Mouse (Mus musculus): ENCODE data around the gene Senp5. TPM values are rescaled to one million over a fixed set of nuclear protein-coding genes. Genes with fewer than 3 reads are reported as not detected.
"Not testable (repeated sequence)": the region's sequence is repeated elsewhere in the genome, so short reads cannot be mapped to it uniquely, and the experiment has no call there.

Senp5 gene
- polyA plus RNA-seq, 1 experiment from 2014 or later, result 8.2 TPM

- H3K4me3 ChIP-seq (ENCODE audit: low read depth, low read length), result peak overlapping the region; percentile 59
- peaks cover 12% of the 10 kb centered on the region for H3K4me1 ChIP-seq (ENCODE audit: control insufficient read depth, insufficient read depth, low read length)
- H3K9ac ChIP-seq (ENCODE audit: low read depth, low read length), result peak overlapping the region; percentile 93
- H3K27ac ChIP-seq (replicated peaks; ENCODE audit: low read depth, low read length), result peak overlapping the region; percentile 90; the same call in 1 of the 2 replicates
- no peak for ATAC-seq (ENCODE audit: low read depth)
- whole genome bisulfite sequencing, result 35% methylated on average over 8 of the region's 8 CpGs
- no peaks in the 10 kb centered on the region for H3K27me3 ChIP-seq (replicated peaks; ENCODE audit: control insufficient read depth, insufficient read depth, low read length)
- peak overlapping the region; percentile 90 for H3K4me2 ChIP-seq (ENCODE audit: low read depth, low read length)
- no peaks in the 10 kb centered on the region for H3K9me3 ChIP-seq (ENCODE audit: control insufficient read depth, low read length)
- DNase-seq (ENCODE audit: low spot score), result no peak
- peaks cover 21% of the 10 kb centered on the region for H3K36me3 ChIP-seq (ENCODE audit: control insufficient read depth, insufficient read depth, low read length)
These were observed 55.8 kb downstream of the Senp5 start for GRCm38 (mm10) chr16:31947333-31947732.

- not testable (repeated sequence) for ATAC-seq (ENCODE audit: low read depth); H3K9ac ChIP-seq (ENCODE audit: low read depth, low read length); H3K27ac ChIP-seq (replicated peaks; ENCODE audit: low read depth, low read length); H3K36me3 ChIP-seq (ENCODE audit: control insufficient read depth, insufficient read depth, low read length); H3K4me2 ChIP-seq (ENCODE audit: low read depth, low read length); DNase-seq (ENCODE audit: low spot score); H3K9me3 ChIP-seq (ENCODE audit: control insufficient read depth, low read length); H3K4me3 ChIP-seq (ENCODE audit: low read depth, low read length); H3K27me3 ChIP-seq (replicated peaks; ENCODE audit: control insufficient read depth, insufficient read depth, low read length)
- 89% methylated on average over 6 of the region's 6 CpGs for WGBS
- peaks cover 12% of the 10 kb centered on the region for H3K4me1 ChIP-seq (ENCODE audit: control insufficient read depth, insufficient read depth, low read length)
These were observed 57.1 kb downstream of the Senp5 start for GRCm38 (mm10) chr16:31945986-31946385.

GRCm38 (mm10) chr16:31945372-31945771, 57.7 kb downstream of the Senp5 start:
- Histone ChIP-seq H3K4me1 (ENCODE audit: control insufficient read depth, insufficient read depth, low read length) (peaks cover 12% of the 10 kb centered on the region), H3K9ac (ENCODE audit: low read depth, low read length) (0 out of 2 replicates have a peak overlapping the region, but pooled peaks have one; percentile 27), H3K27ac (replicated peaks; ENCODE audit: low read depth, low read length) (no peak overlapping the region), H3K4me3 (ENCODE audit: low read depth, low read length) (no peak overlapping the region), H3K36me3 (ENCODE audit: control insufficient read depth, insufficient read depth, low read length) (peaks cover 7% of the 10 kb centered on the region; the same call in 1 of the 2 replicates), H3K9me3 (ENCODE audit: control insufficient read depth, low read length) (no peaks in the 10 kb centered on the region), H3K27me3 (replicated peaks; ENCODE audit: control insufficient read depth, insufficient read depth, low read length) (no peaks in the 10 kb centered on the region), H3K4me2 (ENCODE audit: low read depth, low read length) (no peak overlapping the region)
- 81% methylated on average over 6 of the region's 6 CpGs for WGBS
- no peak for ATAC-seq (ENCODE audit: low read depth)
- DNase-seq (ENCODE audit: low spot score), result no peak

GRCm38 (mm10) chr16:31944698-31945255, 58.3 kb downstream of the Senp5 start:
- Histone ChIP-seq H3K4me2 (ENCODE audit: low read depth, low read length) (no peak overlapping the region), H3K27ac (replicated peaks; ENCODE audit: low read depth, low read length) (no peak overlapping the region), H3K36me3 (ENCODE audit: control insufficient read depth, insufficient read depth, low read length) (0 out of 2 replicates have a peak, but pooled peaks cover under 1% of the 10 kb centered on the region), H3K9ac (ENCODE audit: low read depth, low read length) (no peak overlapping the region), H3K9me3 (ENCODE audit: control insufficient read depth, low read length) (no peaks in the 10 kb centered on the region), H3K4me3 (ENCODE audit: low read depth, low read length) (no peak overlapping the region), H3K4me1 (ENCODE audit: control insufficient read depth, insufficient read depth, low read length) (peaks cover 12% of the 10 kb centered on the region), H3K27me3 (replicated peaks; ENCODE audit: control insufficient read depth, insufficient read depth, low read length) (no peaks in the 10 kb centered on the region)
- WGBS, result 90% methylated on average over 11 of the region's 12 CpGs
- DNase-seq (ENCODE audit: low spot score) (no peak), ATAC-seq (ENCODE audit: low read depth) (no peak)

DNA sequence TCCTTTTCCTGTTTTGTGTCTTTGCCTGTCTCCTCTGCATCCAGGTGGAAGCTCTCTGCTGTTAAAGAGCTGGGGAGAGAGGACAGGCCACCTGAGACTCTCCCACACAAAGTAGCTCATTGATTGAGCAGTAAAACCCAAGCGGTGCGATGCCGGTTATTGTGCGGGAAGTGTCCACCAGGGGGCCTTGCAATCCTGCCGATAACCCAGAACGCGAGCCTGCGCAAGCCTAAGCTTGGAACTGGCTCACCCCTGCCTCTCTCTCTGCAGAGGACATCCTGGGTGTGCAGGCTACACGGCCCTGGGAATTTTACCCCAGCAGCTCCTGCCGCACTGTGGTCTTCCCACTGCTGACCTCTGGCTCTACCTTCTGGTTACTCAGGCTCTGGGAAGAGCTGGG, 59.1 kb downstream of the Senp5 start:
- Histone ChIP-seq H3K4me2 (ENCODE audit: low read depth, low read length) (no peak overlapping the region), H3K27ac (replicated peaks; ENCODE audit: low read depth, low read length) (no peak overlapping the region), H3K36me3 (ENCODE audit: control insufficient read depth, insufficient read depth, low read length) (no peaks in the 10 kb centered on the region), H3K4me1 (ENCODE audit: control insufficient read depth, insufficient read depth, low read length) (peaks cover 12% of the 10 kb centered on the region), H3K9ac (ENCODE audit: low read depth, low read length) (no peak overlapping the region), H3K9me3 (ENCODE audit: control insufficient read depth, low read length) (no peaks in the 10 kb centered on the region), H3K4me3 (ENCODE audit: low read depth, low read length) (no peak overlapping the region), H3K27me3 (replicated peaks; ENCODE audit: control insufficient read depth, insufficient read depth, low read length) (no peaks in the 10 kb centered on the region)
- ATAC-seq (ENCODE audit: low read depth) (peak; percentile 20; the same call in 1 of the 2 replicates), DNase-seq (ENCODE audit: low spot score) (peak; percentile 74)
- 3% methylated on average over 9 of the region's 10 CpGs for WGBS

DNA sequence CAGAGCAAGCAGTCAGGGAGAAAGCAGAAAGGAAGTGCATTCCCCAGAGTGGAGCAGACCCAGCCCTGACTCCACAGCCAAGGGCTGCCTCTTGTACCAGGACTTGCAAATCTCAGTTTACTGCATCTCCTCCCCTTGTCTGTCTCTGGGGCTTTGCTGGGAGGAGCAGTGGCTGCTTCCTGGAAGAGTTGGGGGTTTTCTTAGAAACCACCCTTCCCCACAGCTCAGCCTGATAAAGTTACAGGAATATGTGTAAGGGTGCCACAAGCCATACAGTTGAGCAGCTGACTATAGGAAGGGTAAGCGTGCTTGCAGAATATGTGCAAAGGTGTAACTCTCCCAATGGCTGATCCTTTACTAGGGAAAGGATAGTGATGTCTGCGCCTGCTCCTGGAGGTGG, 62.5 kb downstream of the Senp5 start:
- H3K27ac ChIP-seq (replicated peaks; ENCODE audit: low read depth, low read length), result no peak overlapping the region
- no peak for DNase-seq (ENCODE audit: low spot score)
- no peak for ATAC-seq (ENCODE audit: low read depth)
- peaks cover 6% of the 10 kb centered on the region; the same call in 1 of the 2 replicates for H3K9me3 ChIP-seq (ENCODE audit: control insufficient read depth, low read length)
- WGBS, result 75% methylated on average over 2 of the region's 2 CpGs
- H3K4me1 ChIP-seq (ENCODE audit: control insufficient read depth, insufficient read depth, low read length), result no peaks in the 10 kb centered on the region
- H3K4me2 ChIP-seq (ENCODE audit: low read depth, low read length), result no peak overlapping the region
- no peak overlapping the region for H3K9ac ChIP-seq (ENCODE audit: low read depth, low read length)
- H3K4me3 ChIP-seq (ENCODE audit: low read depth, low read length), result no peak overlapping the region
- H3K27me3 ChIP-seq (replicated peaks; ENCODE audit: control insufficient read depth, insufficient read depth, low read length), result peaks cover 10% of the 10 kb centered on the region
- no peaks in the 10 kb centered on the region for H3K36me3 ChIP-seq (ENCODE audit: control insufficient read depth, insufficient read depth, low read length)

DNA sequence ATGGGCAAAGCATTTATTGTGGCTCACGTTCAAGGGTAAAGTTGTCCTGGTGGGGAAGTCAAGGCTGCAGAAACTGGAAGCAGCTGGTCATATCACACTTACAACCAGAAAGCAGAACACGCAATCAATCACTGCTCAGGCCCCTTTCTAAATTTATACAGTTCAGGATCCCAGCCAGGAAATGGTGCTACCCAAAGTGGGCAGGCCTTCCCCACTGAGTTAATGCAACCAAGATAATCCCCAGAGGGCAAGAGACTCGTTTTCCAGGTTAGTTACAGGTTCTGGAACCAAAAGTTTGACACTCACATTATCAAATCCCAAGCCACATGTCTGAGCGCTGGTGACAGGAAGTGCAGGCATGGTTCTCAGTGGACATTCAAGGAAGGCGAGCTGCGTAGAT, 64.2 kb downstream of the Senp5 start:
- H3K9me3 ChIP-seq (ENCODE audit: control insufficient read depth, low read length), result peaks cover 6% of the 10 kb centered on the region; the same call in 1 of the 2 replicates
- H3K36me3 ChIP-seq (ENCODE audit: control insufficient read depth, insufficient read depth, low read length), result no peaks in the 10 kb centered on the region
- WGBS, result 69% methylated on average over 6 of the region's 6 CpGs
- H3K4me1 ChIP-seq (ENCODE audit: control insufficient read depth, insufficient read depth, low read length), result 0 out of 2 replicates have a peak, but pooled peaks cover 4% of the 10 kb centered on the region
- no peak overlapping the region for H3K9ac ChIP-seq (ENCODE audit: low read depth, low read length)
- peaks cover 27% of the 10 kb centered on the region for H3K27me3 ChIP-seq (replicated peaks; ENCODE audit: control insufficient read depth, insufficient read depth, low read length)
- ATAC-seq (ENCODE audit: low read depth) (no peak), DNase-seq (ENCODE audit: low spot score) (no peak)
- H3K4me2 ChIP-seq (ENCODE audit: low read depth, low read length), result no peak overlapping the region
- H3K27ac ChIP-seq (replicated peaks; ENCODE audit: low read depth, low read length), result no peak overlapping the region
- H3K4me3 ChIP-seq (ENCODE audit: low read depth, low read length), result no peak overlapping the region

DNA sequence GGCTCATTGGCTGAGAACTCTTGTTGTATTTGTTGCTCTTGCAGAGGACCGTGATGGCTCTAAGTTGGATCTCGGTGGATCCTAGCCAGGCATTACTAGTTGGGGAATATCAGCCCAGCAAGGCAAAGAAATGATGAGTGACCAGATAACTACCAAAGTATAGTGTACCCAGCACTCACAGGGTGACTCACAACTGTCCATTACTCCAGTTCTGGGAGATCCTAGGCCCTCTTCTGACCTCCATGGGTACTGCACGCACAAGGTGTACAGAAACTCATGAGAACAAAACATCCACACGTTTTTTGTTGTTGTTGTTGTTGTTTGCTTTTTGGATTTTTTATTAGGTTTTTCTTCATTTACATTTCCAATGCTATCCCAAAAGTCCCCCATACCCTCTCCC, 66.5 kb downstream of the Senp5 start:
- peaks cover 6% of the 10 kb centered on the region; the same call in 1 of the 2 replicates for H3K9me3 ChIP-seq (ENCODE audit: control insufficient read depth, low read length)
- 78% methylated on average over 4 of the region's 4 CpGs for WGBS
- DNase-seq (ENCODE audit: low spot score), result no peak
- H3K27ac ChIP-seq (replicated peaks; ENCODE audit: low read depth, low read length), result no peak overlapping the region
- H3K4me2 ChIP-seq (ENCODE audit: low read depth, low read length), result no peak overlapping the region
- H3K4me3 ChIP-seq (ENCODE audit: low read depth, low read length), result no peak overlapping the region
- H3K4me1 ChIP-seq (ENCODE audit: control insufficient read depth, insufficient read depth, low read length), result 0 out of 2 replicates have a peak, but pooled peaks cover 4% of the 10 kb centered on the region
- no peak for ATAC-seq (ENCODE audit: low read depth)
- H3K9ac ChIP-seq (ENCODE audit: low read depth, low read length), result no peak overlapping the region
- H3K27me3 ChIP-seq (replicated peaks; ENCODE audit: control insufficient read depth, insufficient read depth, low read length), result peaks cover 37% of the 10 kb centered on the region
- H3K36me3 ChIP-seq (ENCODE audit: control insufficient read depth, insufficient read depth, low read length), result no peaks in the 10 kb centered on the region

Measured in embryonic facial prominence, embryonic 14.5 days (tissue).